Mouse (Mus musculus) liver, embryonic 15.5 days (tissue): Measurements from ENCODE around the gene Lrrc75a. TPM values are rescaled to one million over a fixed set of nuclear protein-coding genes. Genes with fewer than 3 reads are reported as not detected.

Experiments
- ATAC-seq: fragments of 200-750 bp; cut with Nextera tagmentation; 2 replicates; pipeline ENCODE4 v1.8.0; 2017; ENCODE audit warnings: moderate number of reproducible peaks, mild to moderate bottlenecking, moderate library complexity; ENCODE audit not compliant: insufficient read depth
- H3K27ac ChIP-seq: fragments of 300-500 bp; sonication (generic); replicated peaks from 2 replicates; pipeline ENCODE4 v1.5.1; 2015; ENCODE audit warnings: mild to moderate bottlenecking, inconsistent platforms
- H3K27me3 ChIP-seq: fragments of 300-500 bp; sonication (generic); 2 replicates; pipeline ENCODE4 v1.6.1; 2015; ENCODE audit warnings: mild to moderate bottlenecking, inconsistent platforms
- H3K36me3 ChIP-seq: fragments of 300-500 bp; sonication (generic); replicated peaks from 2 replicates; pipeline ENCODE4 v1.6.1; 2015; ENCODE audit warnings: moderate library complexity, mild to moderate bottlenecking, inconsistent platforms
- H3K4me1 ChIP-seq: fragments of 300-500 bp; sonication (generic); replicated peaks from 2 replicates; pipeline ENCODE4 v1.6.1; 2015; ENCODE audit warnings: inconsistent platforms
- H3K4me2 ChIP-seq: fragments of 300-500 bp; sonication (generic); 2 replicates; pipeline ENCODE4 v1.6.1; 2015; ENCODE audit warnings: moderate library complexity, mild to moderate bottlenecking, inconsistent platforms
- H3K4me3 ChIP-seq: fragments of 300-500 bp; sonication (generic); replicated peaks from 2 replicates; pipeline ENCODE4 v1.5.1; 2015; ENCODE audit warnings: mild to moderate bottlenecking, inconsistent platforms
- H3K9ac ChIP-seq: fragments of 300-500 bp; sonication (generic); 2 replicates; pipeline ENCODE4 v1.6.1; 2015; ENCODE audit warnings: moderate library complexity, mild to moderate bottlenecking, inconsistent platforms
- H3K9me3 ChIP-seq: fragments of 300-500 bp; sonication (generic); replicated peaks from 2 replicates; pipeline ENCODE4 v1.6.1; 2016; ENCODE audit warnings: inconsistent platforms
- WGBS: fragments of 180-500 bp; shearing (Covaris S2); methylation state at CpG from one replicate; pipeline ENCODE4 v1.1.7; 2015; ENCODE audit warnings: mixed read lengths; ENCODE audit not compliant: insufficient replicate concordance; 5-methylcytosine and 5-hydroxymethylcytosine counted together
- polyA plus RNA-seq: library from polyadenylated mRNA; unstranded; fragments of >200 nt; fragmentation: Nextera tagmentation; extraction: Ambion mirVana; gene quantifications from 2 replicates; pipeline ENCODE4 v1.2.1, GENCODE M21; 2015

Lrrc75a gene
- polyA plus RNA-seq, 1 experiment from 2014 or later, result 1.7 TPM

DNA sequence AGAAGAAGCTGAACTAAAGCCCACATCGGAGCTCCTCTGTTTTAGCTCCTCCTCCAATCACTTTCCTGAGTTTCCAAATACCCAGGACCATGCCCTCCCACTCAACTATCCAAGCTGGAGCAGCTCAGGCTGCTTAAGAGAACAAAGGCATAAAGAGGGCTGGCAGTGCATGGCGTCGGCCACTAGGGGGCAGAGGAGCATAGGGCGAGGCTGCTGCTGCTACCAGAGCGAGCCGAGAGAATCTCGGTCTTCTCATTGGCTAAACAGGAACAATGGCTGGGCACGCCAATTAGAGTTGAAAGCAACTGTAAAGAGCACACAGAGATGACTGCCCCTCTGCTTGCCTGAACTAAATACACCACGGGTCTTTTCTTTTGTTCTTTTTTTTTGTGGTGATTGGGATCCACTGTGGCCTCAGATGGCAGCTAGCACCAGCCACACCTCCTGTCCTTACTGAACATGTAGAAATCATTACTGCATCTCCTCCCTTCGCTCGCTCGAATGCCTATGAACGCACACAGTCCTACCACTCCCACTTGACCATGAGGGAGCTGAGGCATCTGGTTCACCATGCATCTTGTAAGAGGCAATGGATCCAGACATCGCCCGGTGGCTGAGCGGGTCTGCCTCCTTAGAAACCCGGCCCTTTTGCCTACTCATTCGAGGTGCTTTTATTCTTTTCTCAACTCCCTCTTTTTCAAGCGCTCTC, 34.5 kb downstream of the Lrrc75a start:
- Histone ChIP-seq H3K4me3 (no peak overlapping the region), H3K9ac (no peak overlapping the region), H3K36me3 (no peaks in the 10 kb centered on the region; the same call in 1 of the 2 replicates), H3K27me3 (no peaks in the 10 kb centered on the region), H3K27ac (no peak overlapping the region), H3K4me2 (peak overlapping the region; percentile 27), H3K9me3 (no peaks in the 10 kb centered on the region), H3K4me1 (peaks cover 5% of the 10 kb centered on the region)
- WGBS, result 31% methylated on average over 19 of the region's 19 CpGs
- peak; percentile 56 for ATAC-seq

DNA sequence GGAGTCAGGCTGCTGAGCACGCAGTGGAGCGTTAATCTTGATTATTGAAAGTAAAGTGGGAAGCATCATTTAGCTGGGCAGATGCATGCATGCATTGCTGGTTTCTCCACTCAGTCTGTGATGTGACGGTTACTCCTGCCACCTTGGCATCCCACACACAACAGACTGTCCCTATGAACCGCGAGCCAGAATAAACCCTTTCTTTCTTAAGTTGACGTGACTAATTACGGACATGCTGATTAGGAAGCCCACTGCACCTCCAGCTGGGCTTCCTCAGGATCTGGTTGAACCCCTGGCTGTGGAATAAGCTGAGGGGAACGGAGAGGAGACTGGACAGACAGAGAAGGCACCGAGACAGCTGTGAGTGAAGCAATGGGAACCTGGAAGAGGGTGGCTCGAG, 35.7 kb downstream of the Lrrc75a start:
- no peak overlapping the region for H3K9ac ChIP-seq
- H3K4me1 ChIP-seq, result peaks cover 12% of the 10 kb centered on the region
- 75% methylated on average over 10 of the region's 10 CpGs for WGBS
- no peak overlapping the region for H3K4me3 ChIP-seq
- H3K27me3 ChIP-seq, result no peaks in the 10 kb centered on the region
- H3K9me3 ChIP-seq, result no peaks in the 10 kb centered on the region
- H3K36me3 ChIP-seq, result peaks cover 9% of the 10 kb centered on the region
- no peak for ATAC-seq
- H3K4me2 ChIP-seq, result no peak overlapping the region
- no peak overlapping the region for H3K27ac ChIP-seq

DNA sequence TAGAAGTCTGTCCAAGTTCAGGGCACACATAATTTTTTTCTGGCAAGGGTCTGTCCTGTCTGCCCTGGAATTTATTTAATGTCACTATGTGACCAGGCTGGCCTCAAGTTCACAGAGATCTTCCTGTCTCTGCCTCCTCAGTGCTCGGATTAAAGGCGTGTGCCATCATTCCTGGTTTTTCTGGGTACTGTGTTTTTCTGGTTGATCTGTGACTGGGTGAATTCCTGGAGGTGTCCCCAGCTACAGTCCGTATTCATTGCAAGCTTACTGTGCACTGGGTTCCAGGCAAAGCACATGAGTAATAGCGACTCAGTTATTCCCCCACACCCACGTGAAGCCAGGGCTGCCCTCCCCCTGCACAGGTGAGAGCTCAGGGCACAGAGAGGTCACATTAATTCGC, 38.0 kb downstream of the Lrrc75a start:
- WGBS, result 76% methylated on average over 6 of the region's 6 CpGs
- ATAC-seq, result no peak
- Histone ChIP-seq H3K9ac (no peak overlapping the region), H3K9me3 (no peaks in the 10 kb centered on the region), H3K4me3 (no peak overlapping the region), H3K27ac (no peak overlapping the region), H3K36me3 (peaks cover 32% of the 10 kb centered on the region), H3K27me3 (no peaks in the 10 kb centered on the region), H3K4me1 (peaks cover 23% of the 10 kb centered on the region), H3K4me2 (no peak overlapping the region)

DNA sequence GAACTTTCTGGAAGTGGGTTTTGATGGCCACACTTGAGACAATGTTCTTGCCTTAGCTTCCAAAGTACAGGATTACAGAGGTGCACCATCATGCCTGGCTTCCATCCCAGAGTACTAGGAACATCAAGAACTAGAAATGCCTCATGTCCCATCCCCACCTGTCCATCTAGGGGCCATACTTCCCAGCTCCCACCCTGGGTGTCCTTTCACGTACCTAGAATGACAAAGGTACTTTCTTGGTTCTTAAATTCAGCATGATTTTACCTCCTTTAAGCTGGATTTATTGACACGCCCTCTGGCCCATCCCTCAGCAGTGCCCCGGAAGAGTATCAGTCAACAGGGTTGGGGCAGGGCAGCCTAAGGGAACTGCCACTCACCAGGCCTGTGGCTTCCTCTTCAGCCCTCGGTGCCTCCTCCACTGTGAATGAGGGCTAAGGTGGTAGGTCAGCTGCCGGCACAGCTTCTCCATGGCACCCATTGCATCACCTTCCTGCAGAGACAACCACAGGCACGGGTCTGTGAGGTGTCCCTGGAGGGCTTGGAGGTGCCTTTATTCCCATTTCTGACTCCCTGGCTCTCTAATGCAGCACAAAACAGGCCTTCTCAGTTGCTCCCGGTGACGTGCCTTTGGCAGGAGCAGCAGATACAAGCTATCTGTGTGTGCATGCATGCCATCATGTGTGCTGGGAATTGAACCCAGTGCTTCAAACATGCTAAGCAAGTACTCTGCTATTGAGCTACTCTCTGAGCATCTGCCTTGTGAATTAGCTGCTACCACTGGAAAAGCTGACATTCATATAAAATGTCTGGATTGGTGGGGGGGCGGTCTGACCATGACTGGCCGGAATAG, 39.3 kb downstream of the Lrrc75a start:
- no peak overlapping the region for H3K9ac ChIP-seq
- H3K4me1 ChIP-seq, result peaks cover 35% of the 10 kb centered on the region
- no peaks in the 10 kb centered on the region for H3K9me3 ChIP-seq
- H3K27me3 ChIP-seq, result no peaks in the 10 kb centered on the region
- H3K4me2 ChIP-seq, result no peak overlapping the region
- H3K4me3 ChIP-seq, result no peak overlapping the region
- peaks cover 45% of the 10 kb centered on the region for H3K36me3 ChIP-seq
- no peak for ATAC-seq
- 52% methylated on average over 10 of the region's 10 CpGs for WGBS
- H3K27ac ChIP-seq, result no peak overlapping the region

DNA sequence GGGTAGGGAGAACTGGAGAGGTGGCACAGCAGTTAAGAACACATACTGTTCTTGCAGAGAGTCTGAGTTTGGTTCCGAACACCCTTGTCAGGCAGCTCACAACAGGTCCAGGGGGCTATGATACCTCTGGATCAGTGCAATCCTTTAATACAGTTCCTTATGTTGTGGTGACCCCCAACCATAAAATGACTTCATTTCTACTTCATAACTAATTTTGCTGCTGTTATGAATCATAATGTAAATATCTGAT, 40.4 kb downstream of the Lrrc75a start:
- no peak overlapping the region for H3K4me2 ChIP-seq
- no peaks in the 10 kb centered on the region for H3K9me3 ChIP-seq
- peaks cover 49% of the 10 kb centered on the region for H3K36me3 ChIP-seq
- no peak overlapping the region for H3K4me3 ChIP-seq
- ATAC-seq, result no peak
- peaks cover 35% of the 10 kb centered on the region for H3K4me1 ChIP-seq
- no peak overlapping the region for H3K9ac ChIP-seq
- no peaks in the 10 kb centered on the region for H3K27me3 ChIP-seq
- H3K27ac ChIP-seq, result no peak overlapping the region
- whole genome bisulfite sequencing, result 90% methylated on average over 1 of the region's 1 CpGs

DNA sequence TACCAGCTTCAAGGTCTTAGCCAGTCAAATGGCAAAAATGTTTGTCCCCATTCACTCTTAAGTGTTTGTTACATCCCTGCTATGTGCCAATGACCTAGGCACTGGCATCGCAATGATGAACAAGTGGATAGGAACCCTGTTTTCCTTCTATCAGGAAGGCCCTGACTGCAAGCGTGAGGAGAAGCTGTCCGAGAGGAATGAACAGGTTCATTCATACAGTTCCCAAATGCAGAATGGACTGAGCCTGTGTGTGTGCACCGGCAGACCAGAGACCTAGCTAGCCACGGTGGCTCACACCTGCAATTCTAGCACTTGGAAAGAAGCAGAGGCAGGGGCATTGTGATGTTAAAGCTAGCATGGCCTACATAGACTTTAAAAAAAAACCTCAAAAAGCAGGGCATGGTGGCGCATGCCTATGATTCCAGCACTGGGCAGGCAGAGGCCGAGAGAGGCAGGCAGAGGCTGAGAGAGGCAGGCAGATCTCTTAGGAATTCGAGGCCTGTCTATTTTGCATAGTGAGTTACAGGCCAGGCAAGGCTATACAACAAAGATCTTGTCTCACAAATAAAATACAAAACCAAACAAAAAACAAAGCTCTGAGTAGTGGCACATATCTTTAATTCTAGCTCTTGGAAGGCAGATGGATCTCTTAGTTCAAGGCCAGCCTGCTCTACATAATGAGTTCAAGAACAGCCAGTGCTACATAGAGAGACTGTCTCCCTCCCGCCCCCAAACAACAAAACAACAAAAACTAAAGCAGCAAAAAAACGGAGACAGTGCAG, 41.0 kb downstream of the Lrrc75a start:
- Histone ChIP-seq H3K27ac (no peak overlapping the region), H3K4me3 (no peak overlapping the region), H3K9me3 (no peaks in the 10 kb centered on the region), H3K9ac (no peak overlapping the region), H3K27me3 (no peaks in the 10 kb centered on the region), H3K4me1 (peaks cover 35% of the 10 kb centered on the region), H3K36me3 (peaks cover 49% of the 10 kb centered on the region), H3K4me2 (no peak overlapping the region)
- 74% methylated on average over 10 of the region's 10 CpGs for WGBS
- no peak for ATAC-seq

DNA sequence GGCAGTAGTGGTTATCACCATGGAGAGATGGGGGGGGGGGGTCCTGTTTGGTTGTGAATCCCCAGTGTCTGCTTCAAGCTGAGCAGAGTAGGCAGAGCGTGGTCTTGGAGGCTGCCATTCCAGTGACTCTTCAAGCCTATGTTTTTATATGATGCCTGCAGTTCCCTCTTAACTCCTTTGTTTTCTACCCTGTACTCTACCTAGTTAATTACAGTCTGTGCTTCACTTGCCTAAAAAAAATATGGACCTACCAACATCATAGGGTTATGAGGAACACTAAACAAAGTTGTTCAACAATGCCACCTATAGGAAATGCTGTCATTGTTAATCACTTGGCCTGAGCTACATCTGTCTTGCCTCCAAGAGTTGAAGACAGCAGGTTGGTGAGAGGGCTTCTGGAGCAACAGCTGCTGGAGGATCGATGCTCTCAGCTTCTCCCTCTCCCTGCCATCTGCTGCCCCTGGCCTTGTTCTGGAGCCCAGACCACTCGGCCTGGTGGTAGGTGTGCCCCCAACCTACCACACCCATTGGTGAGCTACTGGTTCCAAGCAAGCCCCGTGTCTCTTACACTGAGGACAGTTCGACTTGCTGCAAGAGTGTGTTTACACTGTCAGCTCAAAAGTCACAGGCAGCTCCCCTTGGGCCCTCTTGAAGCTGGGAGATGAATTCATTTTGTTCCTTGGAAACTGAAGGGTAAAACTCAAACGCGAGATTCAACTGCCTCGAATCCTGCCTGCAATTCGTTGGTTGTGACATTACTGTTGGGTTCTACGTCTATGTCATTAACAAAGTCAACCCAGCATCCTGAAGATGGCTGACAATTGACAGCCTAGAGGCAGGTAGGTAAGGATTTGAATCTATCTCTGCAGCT, 41.8 kb downstream of the Lrrc75a start:
- peak overlapping the region; percentile 95 for H3K27ac ChIP-seq
- no peak overlapping the region for H3K9ac ChIP-seq
- no peak for ATAC-seq
- no peaks in the 10 kb centered on the region for H3K9me3 ChIP-seq
- H3K4me2 ChIP-seq, result no peak overlapping the region
- 49% methylated on average over 10 of the region's 10 CpGs for WGBS
- no peaks in the 10 kb centered on the region for H3K27me3 ChIP-seq
- peaks cover 43% of the 10 kb centered on the region for H3K4me1 ChIP-seq
- no peak overlapping the region for H3K4me3 ChIP-seq
- peaks cover 49% of the 10 kb centered on the region for H3K36me3 ChIP-seq

DNA sequence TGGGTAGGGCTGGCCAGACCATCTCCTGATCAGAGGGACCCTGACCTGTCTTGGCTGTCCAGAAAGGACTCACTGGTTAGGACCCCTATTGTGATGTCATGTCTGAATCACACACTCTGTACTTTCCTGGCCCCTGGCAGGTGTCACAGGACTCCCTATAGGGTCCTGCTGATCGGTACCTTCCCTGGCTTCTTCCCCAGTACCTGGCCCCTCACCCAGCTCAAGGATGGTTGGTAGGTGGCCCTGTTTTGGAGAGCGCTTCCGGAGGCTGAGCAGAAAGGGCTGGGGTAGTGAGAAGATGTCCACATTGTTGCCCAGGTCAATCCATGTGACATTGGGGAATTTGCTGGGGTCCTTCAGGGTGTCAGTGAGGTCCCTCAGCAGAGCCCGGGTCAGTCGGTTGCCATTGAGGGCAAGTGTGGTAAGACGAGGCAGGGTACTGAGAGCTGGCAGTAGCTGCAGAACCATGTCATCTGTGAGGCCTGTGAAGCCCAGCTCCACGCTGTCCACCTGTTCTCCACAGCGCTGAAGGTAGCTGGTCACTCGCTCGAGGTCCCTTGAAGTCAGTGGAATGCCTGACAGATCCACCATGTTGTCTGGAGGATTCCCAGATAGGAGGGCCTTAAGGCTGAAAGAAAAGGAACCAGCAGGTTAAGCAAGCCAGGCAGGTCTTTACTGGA, 42.6 kb downstream of the Lrrc75a start:
- ATAC-seq, result peak; percentile 2; the same call in 1 of the 2 replicates
- Histone ChIP-seq H3K27ac (peak overlapping the region; percentile 95), H3K4me1 (peaks cover 44% of the 10 kb centered on the region), H3K27me3 (no peaks in the 10 kb centered on the region), H3K4me3 (0 out of 2 replicates have a peak overlapping the region, but pooled peaks have one; percentile 6), H3K4me2 (peak overlapping the region; percentile 76), H3K36me3 (peaks cover 49% of the 10 kb centered on the region), H3K9ac (peak overlapping the region; percentile 6; the same call in 1 of the 2 replicates), H3K9me3 (no peaks in the 10 kb centered on the region)
- WGBS, result 44% methylated on average over 10 of the region's 10 CpGs

DNA sequence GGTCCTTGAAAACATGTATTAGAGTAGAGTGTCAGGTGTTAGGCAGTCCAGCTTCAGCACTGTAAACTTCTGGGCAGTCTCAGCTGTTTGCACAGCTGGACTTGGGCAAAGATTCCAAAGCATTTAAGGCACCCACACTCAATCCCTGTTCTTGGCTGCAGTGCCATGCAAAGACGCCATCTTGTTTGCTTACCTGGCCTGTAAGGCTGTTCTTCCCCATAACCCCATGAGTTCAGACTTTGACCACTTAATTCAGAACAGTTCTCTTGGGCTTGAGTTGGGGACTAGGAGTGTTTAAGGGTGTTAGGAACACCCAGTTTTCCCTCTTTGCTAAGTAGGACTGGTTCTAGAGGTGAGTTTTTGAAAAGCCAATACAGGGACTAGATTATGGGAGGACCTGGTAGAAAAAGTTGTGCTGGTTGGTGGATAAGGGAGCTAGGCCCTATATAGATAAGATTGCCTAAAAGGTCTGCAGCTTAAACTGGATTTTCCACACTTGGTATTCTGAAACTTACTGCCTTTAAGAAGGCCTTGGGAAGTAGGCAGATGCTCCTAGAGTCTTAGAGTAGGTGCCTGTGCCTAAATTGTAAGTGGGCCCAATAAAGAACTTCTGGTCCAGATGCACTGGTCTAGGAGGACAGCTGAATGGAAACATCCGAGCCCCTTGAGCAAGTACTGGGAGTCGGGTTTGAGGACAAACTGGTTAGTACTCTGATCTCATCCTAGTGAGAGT, 43.3 kb downstream of the Lrrc75a start:
- Histone ChIP-seq H3K9me3 (no peaks in the 10 kb centered on the region), H3K27me3 (no peaks in the 10 kb centered on the region), H3K4me2 (peak overlapping the region; percentile 76), H3K4me1 (peaks cover 44% of the 10 kb centered on the region), H3K36me3 (peaks cover 49% of the 10 kb centered on the region), H3K9ac (peak overlapping the region; percentile 86), H3K27ac (peak overlapping the region; percentile 95), H3K4me3 (peak overlapping the region; percentile 87)
- 21% methylated on average over 3 of the region's 3 CpGs for WGBS
- no peak for ATAC-seq
